Mouse (Mus musculus) heart, postnatal 25 days (tissue): ENCODE measurements around the gene Il21r. TPM values are rescaled to one million over a fixed set of nuclear protein-coding genes. Genes with fewer than 3 reads are reported as not detected.

Experiments
- total RNA-seq, 2 experiments: library from RNA; stranded (reverse); gene quantifications; 2 replicates each; pipeline ENCODE4 v1.2.3; 2021

The Il21r gene
- total RNA-seq, 2 experiments from 2014 or later, result 0.29 to 0.67 TPM

Other genes with a start within 250 kb of the Il21r start
- gene Kdm8, start 158.8 kb upstream of the Il21r start, total RNA-seq, result 1 to 10 TPM; 2.9 to 3.2 TPM
- 10 to 100 TPM; 26.7 to 30.5 TPM for gene Nsmce1, start 111.8 kb upstream of the Il21r start, total RNA-seq
- 10 to 100 TPM; 13.3 to 18.6 TPM for gene Il4ra, start 51.3 kb upstream of the Il21r start, total RNA-seq
- gene Gtf3c1, start 104.4 kb downstream of the Il21r start, total RNA-seq, result 10 to 100 TPM; 60.1 to 65.7 TPM
- gene D430042O09Rik, start 104.5 kb downstream of the Il21r start, total RNA-seq, result 10 to 100 TPM; 11.2 to 13.5 TPM